ENCODE assay signal across 1 mouse cellular context in the genomic region with DNA sequence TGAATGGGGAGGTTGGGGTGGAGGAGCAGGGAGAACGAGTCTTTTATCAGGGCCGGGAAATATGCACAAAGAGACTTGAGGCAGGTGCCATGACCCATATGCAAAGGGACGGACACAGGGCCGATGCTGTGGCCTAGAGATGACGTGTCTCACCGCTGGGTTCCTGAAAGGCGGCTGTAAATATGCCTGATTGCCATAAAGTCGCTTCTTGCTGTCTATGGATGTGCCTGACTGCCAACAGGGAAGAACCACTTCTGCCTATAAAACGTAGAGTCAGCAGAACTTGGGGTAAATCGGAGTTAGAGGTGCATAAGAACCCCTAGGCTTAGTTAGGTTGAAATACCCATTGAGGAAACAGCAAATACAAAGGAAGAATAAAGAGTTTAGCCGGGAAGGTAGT.
TF ChIP-seq lines count a peak whose summit lies in the region.

No protein-coding gene starts in this region.

TF ChIP-seq in MEL, 35 proteins besides CTCF, POLR2A, EP300 and RAD21:
- TF ChIP-seq KAT2A (conservative IDR thresholded peaks at IDR 0.05; ENCODE audit: low read depth, low read length) (no peak), ZC3H11A (IDR thresholded peaks at IDR 0.05; ENCODE audit: low read depth, low read length) (no peak), ZNF384 (IDR thresholded peaks at IDR 0.05; ENCODE audit: low read depth, low read length) (no peak), POLR2AphosphoS2 (IDR thresholded peaks at IDR 0.05; ENCODE audit: low read length) (no peak), HCFC1 (IDR thresholded peaks at IDR 0.05; ENCODE audit: low read depth, low read length) (no peak), TBP (IDR thresholded peaks at IDR 0.05; ENCODE audit: low read depth, low read length) (no peak), MYB (IDR thresholded peaks at IDR 0.05; ENCODE audit: low read depth, low read length) (no peak), SIN3A (IDR thresholded peaks at IDR 0.05; ENCODE audit: low read length) (no peak), CHD1 (IDR thresholded peaks at IDR 0.05; ENCODE audit: low read depth, low read length) (no peak), TCF12 (IDR thresholded peaks at IDR 0.05; ENCODE audit: low read depth, low read length) (no peak)
